Mouse (Mus musculus) embryonic fibroblast, embryonic 13.5 days (primary cell): ENCODE results near the gene Zfp90.

ENCODE experiments used
- CTCF ChIP-seq: IDR thresholded peaks from 2 replicates; pipeline ENCODE4 v1.5.1; 2011; ENCODE audit warnings: mild to moderate bottlenecking, control low read depth, low read length, moderate library complexity, borderline replicate concordance; ENCODE audit not compliant: insufficient read depth
- POLR2A ChIP-seq: IDR thresholded peaks from 2 replicates; pipeline ENCODE4 v1.6.1; 2011; ENCODE audit warnings: low read depth, mild to moderate bottlenecking, control low read depth, low read length, moderate library complexity

DNA sequence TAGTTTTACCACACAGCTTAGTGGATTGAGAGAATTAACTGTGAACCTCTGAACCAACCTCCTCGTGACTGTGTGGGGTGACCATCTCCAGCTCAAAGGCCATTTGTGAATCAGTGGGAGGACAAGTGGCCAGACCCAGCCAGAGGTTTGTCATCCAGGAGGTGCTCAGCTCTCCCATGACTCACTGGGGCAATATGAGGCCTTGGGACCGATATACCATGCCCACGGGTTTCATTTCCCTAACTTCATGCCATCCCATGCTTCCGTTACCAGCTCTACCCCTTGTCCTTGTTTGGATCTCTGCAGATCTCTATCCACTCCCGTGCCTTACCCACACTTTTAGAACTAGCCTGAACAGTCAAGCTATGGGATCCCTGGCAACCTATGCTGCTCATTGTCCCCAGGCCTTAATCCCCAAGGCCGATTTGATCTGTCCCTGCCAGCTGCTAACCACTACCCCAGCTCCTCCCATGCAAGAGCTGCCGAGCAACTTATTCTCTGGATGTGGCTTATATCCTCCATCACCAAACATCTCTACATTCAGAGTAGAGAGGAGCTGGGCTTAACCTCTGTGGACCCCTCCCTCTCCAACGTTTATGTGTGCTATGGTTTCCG lies 27.2 kb upstream of the Zfp90 start:
- TF ChIP-seq CTCF (no peak), POLR2A (no peak)
